Mouse (Mus musculus) embryonic fibroblast, embryonic 13.5 days (primary cell): ENCODE results near the gene Dbr1.

Experiments used
- CTCF ChIP-seq: IDR thresholded peaks from 2 replicates; pipeline ENCODE4 v1.5.1; 2011; ENCODE audit warnings: mild to moderate bottlenecking, control low read depth, low read length, moderate library complexity, borderline replicate concordance; ENCODE audit not compliant: insufficient read depth
- POLR2A ChIP-seq: IDR thresholded peaks from 2 replicates; pipeline ENCODE4 v1.6.1; 2011; ENCODE audit warnings: low read depth, mild to moderate bottlenecking, control low read depth, low read length, moderate library complexity

- no peak for TF ChIP-seq CTCF
- no peak for TF ChIP-seq POLR2A
Measured at GRCm38 (mm10) chr9:99560389-99560788, 15.2 kb upstream of the Dbr1 start.
